Mouse (Mus musculus): ENCODE data around the gene Ndufa11. TPM values are rescaled to one million over a fixed set of nuclear protein-coding genes. Genes with fewer than 3 reads are reported as not detected.
A peak's percentile ranks its signal among the peaks of the same experiment; 100 is the strongest.

Ndufa11 gene
- polyA plus RNA-seq, 1 experiment from 2014 or later: 465 TPM

- WGBS: 28% methylated on average over 15 of the region's 15 CpGs
- Histone ChIP-seq H3K4me2 (replicated peaks) (no peak overlapping the region), H3K27ac (no peak overlapping the region), H3K9me3 (no peaks in the 10 kb centered on the region; the same call in 1 of the 2 replicates), H3K27me3 (peaks cover 91% of the 10 kb centered on the region), H3K9ac (replicated peaks) (no peak overlapping the region), H3K4me1 (replicated peaks) (peaks cover 14% of the 10 kb centered on the region), H3K4me3 (replicated peaks) (no peak overlapping the region), H3K36me3 (no peaks in the 10 kb centered on the region)
- no peak for ATAC-seq
These were observed 35.9 kb downstream of the Ndufa11 start for GRCm38 (mm10) chr17:56753452-56753851.

GRCm38 (mm10) chr17:56754271-56755185 lies 37.0 kb downstream of the Ndufa11 start:
- Histone ChIP-seq H3K4me2 (replicated peaks) (no peak overlapping the region), H3K4me3 (replicated peaks) (no peak overlapping the region), H3K4me1 (replicated peaks) (peaks cover 14% of the 10 kb centered on the region), H3K27me3 (peaks cover 97% of the 10 kb centered on the region), H3K9me3 (no peaks in the 10 kb centered on the region; the same call in 1 of the 2 replicates), H3K27ac (no peak overlapping the region), H3K9ac (replicated peaks) (no peak overlapping the region), H3K36me3 (no peaks in the 10 kb centered on the region)
- 18% methylated on average over 36 of the region's 36 CpGs for WGBS
- no peak for ATAC-seq

- Histone ChIP-seq H3K9me3 (no peaks in the 10 kb centered on the region; the same call in 1 of the 2 replicates), H3K27me3 (peaks cover 96% of the 10 kb centered on the region), H3K4me3 (replicated peaks) (peak overlapping the region; percentile 45), H3K36me3 (no peaks in the 10 kb centered on the region), H3K27ac (no peak overlapping the region), H3K9ac (replicated peaks) (peak overlapping the region; percentile 64), H3K4me2 (replicated peaks) (peak overlapping the region; percentile 73), H3K4me1 (replicated peaks) (peaks cover 18% of the 10 kb centered on the region)
- ATAC-seq: peak; percentile 16
- WGBS: 1% methylated on average over 51 of the region's 51 CpGs
These were observed 39.3 kb downstream of the Ndufa11 start for GRCm38 (mm10) chr17:56756703-56757399.

GRCm38 (mm10) chr17:56757416-56758123 lies 40.0 kb downstream of the Ndufa11 start, which contains the start of gene Nrtn:
TSS of gene Nrtn (minus strand) at chr17:56757530.
- WGBS: under 1% methylated on average over 47 of the region's 48 CpGs
- ATAC-seq: peak; percentile 16

GRCm38 (mm10) chr17:56758132-56758531 lies 40.6 kb downstream of the Ndufa11 start:
- no peak overlapping the region for H3K9ac ChIP-seq (replicated peaks)
- no peak overlapping the region; the same call in 1 of the 2 replicates for H3K4me3 ChIP-seq (replicated peaks)
- H3K36me3 ChIP-seq: no peaks in the 10 kb centered on the region
- peaks cover 29% of the 10 kb centered on the region for H3K4me1 ChIP-seq (replicated peaks)
- 6% methylated on average over 12 of the region's 12 CpGs for WGBS
- ATAC-seq: no peak
- peak overlapping the region; percentile 73; the same call in 1 of the 2 replicates for H3K4me2 ChIP-seq (replicated peaks)
- no peaks in the 10 kb centered on the region; the same call in 1 of the 2 replicates for H3K9me3 ChIP-seq
- peaks cover 84% of the 10 kb centered on the region for H3K27me3 ChIP-seq
- H3K27ac ChIP-seq: no peak overlapping the region

More at GRCm38 (mm10) chr17:56757416-56758123, 40.0 kb downstream of the Ndufa11 start, which contains the start of gene Nrtn:
- Histone ChIP-seq H3K9ac (replicated peaks) (peak within 1 kb of the TSS; percentile 64), H3K36me3 (no peaks in the 10 kb centered on the region), H3K27ac (no peak within 1 kb of the TSS), H3K4me3 (replicated peaks) (peak within 1 kb of the TSS; percentile 45), H3K27me3 (peaks cover 89% of the 10 kb centered on the region), H3K4me2 (replicated peaks) (peak within 1 kb of the TSS; percentile 73), H3K9me3 (no peaks in the 10 kb centered on the region; the same call in 1 of the 2 replicates), H3K4me1 (replicated peaks) (peaks cover 23% of the 10 kb centered on the region)

GRCm38 (mm10) chr17:56759261-56759660 lies 41.7 kb downstream of the Ndufa11 start:
- Histone ChIP-seq H3K4me3 (replicated peaks) (no peak overlapping the region), H3K4me2 (replicated peaks) (no peak overlapping the region), H3K36me3 (no peaks in the 10 kb centered on the region), H3K27ac (no peak overlapping the region), H3K27me3 (peaks cover 72% of the 10 kb centered on the region), H3K9ac (replicated peaks) (no peak overlapping the region), H3K4me1 (replicated peaks) (peaks cover 36% of the 10 kb centered on the region), H3K9me3 (no peaks in the 10 kb centered on the region; the same call in 1 of the 2 replicates)
- WGBS: 58% methylated on average over 7 of the region's 7 CpGs
- no peak for ATAC-seq

- 76% methylated on average over 3 of the region's 3 CpGs for WGBS
- Histone ChIP-seq H3K9me3 (no peaks in the 10 kb centered on the region; the same call in 1 of the 2 replicates), H3K4me1 (replicated peaks) (peaks cover 44% of the 10 kb centered on the region), H3K9ac (replicated peaks) (no peak overlapping the region), H3K27me3 (peaks cover 54% of the 10 kb centered on the region), H3K4me3 (replicated peaks) (no peak overlapping the region; the same call in 1 of the 2 replicates), H3K27ac (no peak overlapping the region), H3K36me3 (no peaks in the 10 kb centered on the region), H3K4me2 (replicated peaks) (0 out of 2 replicates have a peak overlapping the region, but pooled peaks have one; percentile 65)
- ATAC-seq: no peak
These were observed 43.5 kb downstream of the Ndufa11 start for GRCm38 (mm10) chr17:56761077-56761476.

- under 1% methylated on average over 28 of the region's 28 CpGs for WGBS
- peak overlapping the region; percentile 95 for H3K27ac ChIP-seq
- peak overlapping the region; percentile 51 for H3K4me3 ChIP-seq (replicated peaks)
- peak overlapping the region; percentile 69 for H3K9ac ChIP-seq (replicated peaks)
- ATAC-seq: peak; percentile 44
- H3K4me2 ChIP-seq (replicated peaks): peak overlapping the region; percentile 65
- H3K27me3 ChIP-seq: peaks cover 45% of the 10 kb centered on the region
- peaks cover 6% of the 10 kb centered on the region for H3K36me3 ChIP-seq
- H3K9me3 ChIP-seq: no peaks in the 10 kb centered on the region; the same call in 1 of the 2 replicates
- peaks cover 38% of the 10 kb centered on the region for H3K4me1 ChIP-seq (replicated peaks)
These were observed 44.4 kb downstream of the Ndufa11 start for GRCm38 (mm10) chr17:56761991-56762410.

- Histone ChIP-seq H3K9ac (replicated peaks) (no peak overlapping the region), H3K4me2 (replicated peaks) (peak overlapping the region; percentile 65), H3K4me1 (replicated peaks) (peaks cover 30% of the 10 kb centered on the region), H3K27me3 (peaks cover 35% of the 10 kb centered on the region), H3K36me3 (peaks cover 15% of the 10 kb centered on the region), H3K4me3 (replicated peaks) (no peak overlapping the region), H3K27ac (peak overlapping the region; percentile 95), H3K9me3 (no peaks in the 10 kb centered on the region; the same call in 1 of the 2 replicates)
- no peak for ATAC-seq
- WGBS: 47% methylated on average over 27 of the region's 27 CpGs
These were observed 45.5 kb downstream of the Ndufa11 start for GRCm38 (mm10) chr17:56762769-56763731.

GRCm38 (mm10) chr17:56763741-56764250 lies 46.2 kb downstream of the Ndufa11 start:
- Histone ChIP-seq H3K27ac (peak overlapping the region; percentile 94), H3K9ac (replicated peaks) (no peak overlapping the region)

More at GRCm38 (mm10) chr17:56763741-56764250, 46.2 kb downstream of the Ndufa11 start:
- no peak for ATAC-seq
- 76% methylated on average over 8 of the region's 8 CpGs for WGBS
- H3K4me2 ChIP-seq (replicated peaks): peak overlapping the region; percentile 72
- peaks cover 28% of the 10 kb centered on the region for H3K27me3 ChIP-seq
- H3K36me3 ChIP-seq: peaks cover 23% of the 10 kb centered on the region
- H3K4me3 ChIP-seq (replicated peaks): peak overlapping the region; percentile 72
- H3K4me1 ChIP-seq (replicated peaks): peaks cover 30% of the 10 kb centered on the region
- no peaks in the 10 kb centered on the region for H3K9me3 ChIP-seq

All from midbrain, embryonic 13.5 days (tissue).